Mouse (Mus musculus): ENCODE data around the gene Slc35f3.

DNA sequence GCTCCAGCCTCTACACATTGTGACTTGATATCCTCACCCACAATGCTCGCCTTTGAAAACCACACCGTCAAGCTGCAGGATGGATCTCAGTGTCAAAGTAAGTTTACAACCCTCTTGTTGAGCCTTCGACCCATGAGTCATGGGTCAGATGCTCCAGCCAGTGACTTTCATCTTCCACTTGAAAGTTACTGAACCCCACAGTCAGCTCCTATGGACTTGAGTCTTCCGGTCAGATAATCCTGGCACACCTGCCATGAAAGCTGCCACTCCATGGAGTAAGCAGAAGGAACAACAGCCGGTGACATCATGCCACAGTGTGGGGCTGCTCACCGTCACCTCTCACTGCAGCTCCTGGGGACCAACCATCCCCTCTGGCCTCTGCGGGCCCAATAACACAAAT, 82.9 kb downstream of the Slc35f3 start:
- TF ChIP-seq CTCF (IDR thresholded peaks at IDR 0.05; ENCODE audit: low read depth) = no peak
- TF ChIP-seq EP300 (optimal IDR thresholded peaks at IDR 0.05) = no peak
